Mouse (Mus musculus) E14TG2a.4 (cell line): Measurements from ENCODE around the gene Sec61b.

Experiments used
- CTCF ChIP-seq: conservative IDR thresholded peaks from 2 replicates; pipeline ENCODE4 v1.5.1; 2014; ENCODE audit warnings: low read length
- NANOG ChIP-seq: IDR thresholded peaks from 2 replicates; pipeline ENCODE4 v1.6.1; 2014; ENCODE audit warnings: borderline replicate concordance, low read length, mixed read lengths
- POU5F1 ChIP-seq: IDR thresholded peaks from 2 replicates; pipeline ENCODE4 v1.6.1; 2014; ENCODE audit warnings: low read length, borderline replicate concordance

- no peak for TF ChIP-seq CTCF
- no peak for TF ChIP-seq POU5F1
- no peak for TF ChIP-seq NANOG
Measured at GRCm38 (mm10) chr4:47497811-47498385, 23.4 kb downstream of the Sec61b start.
